Mouse (Mus musculus): ENCODE data around the gene B3galt4. TPM values are rescaled to one million over a fixed set of nuclear protein-coding genes. Genes with fewer than 3 reads are reported as not detected.
"Not testable (repeated sequence)": the region's sequence is repeated elsewhere in the genome, so short reads cannot be mapped to it uniquely, and the experiment has no call there.

The B3galt4 gene
- 5.1 and 5.6 TPM in 2 replicates for polyA plus RNA-seq (2015; fragmentation: Nextera tagmentation; extraction: Ambion mirVana)

- Histone ChIP-seq H3K4me2 (peak within 1 kb of the TSS; percentile 81), H3K9ac (peak within 1 kb of the TSS; percentile 51), H3K4me3 (replicated peaks) (peak within 1 kb of the TSS; percentile 49), H3K36me3 (peaks cover 66% of the 10 kb centered on the region), H3K27me3 (no peaks in the 10 kb centered on the region), H3K4me1 (peaks cover 53% of the 10 kb centered on the region), H3K27ac (peak within 1 kb of the TSS; percentile 94), H3K9me3 (replicated peaks) (no peaks in the 10 kb centered on the region)
- WGBS, result under 1% methylated on average over 45 of the region's 45 CpGs
- ATAC-seq (replicated peaks; ENCODE audit: low FRiP score), result peak; percentile 82
Measured at GRCm38 (mm10) chr17:33951021-33951946, at the start of gene B3galt4. TSS of gene B3galt4 (minus strand) at chr17:33951488.

GRCm38 (mm10) chr17:34000796-34001195, 49.5 kb upstream of the B3galt4 start:
- H3K27me3 ChIP-seq, result peaks cover 65% of the 10 kb centered on the region
- WGBS, result 67% methylated on average over 2 of the region's 2 CpGs
- not testable (repeated sequence) for H3K36me3 ChIP-seq; H3K9me3 ChIP-seq (replicated peaks); H3K4me3 ChIP-seq (replicated peaks); ATAC-seq (replicated peaks; ENCODE audit: low FRiP score); H3K27ac ChIP-seq
- peaks cover 15% of the 10 kb centered on the region for H3K4me1 ChIP-seq
- H3K4me2 ChIP-seq, result peak overlapping the region; percentile 97
- H3K9ac ChIP-seq, result 0 out of 2 replicates have a peak overlapping the region, but pooled peaks have one; percentile 37

- Histone ChIP-seq H3K36me3 (no peaks in the 10 kb centered on the region), H3K27me3 (peaks cover 59% of the 10 kb centered on the region), H3K4me2 (peak within 1 kb of the TSS; percentile 97), H3K27ac (no peak within 1 kb of the TSS), H3K9ac (peak within 1 kb of the TSS; percentile 37), H3K4me1 (peaks cover 15% of the 10 kb centered on the region), H3K4me3 (replicated peaks) (peak within 1 kb of the TSS; percentile 59), H3K9me3 (replicated peaks) (no peaks in the 10 kb centered on the region)
- WGBS, result under 1% methylated on average over 26 of the region's 30 CpGs
- peak; percentile 92 for ATAC-seq (replicated peaks; ENCODE audit: low FRiP score)
Measured at GRCm38 (mm10) chr17:34000150-34000537, 48.9 kb upstream of the B3galt4 start, which contains the start of gene H2-K1. TSS of gene H2-K1 (minus strand) at chr17:34000347.

GRCm38 (mm10) chr17:33999341-34000149, 48.3 kb upstream of the B3galt4 start:
- no peaks in the 10 kb centered on the region for H3K36me3 ChIP-seq
- peaks cover 15% of the 10 kb centered on the region for H3K4me1 ChIP-seq
- H3K9ac ChIP-seq, result peak overlapping the region; percentile 37
- 1% methylated on average over 87 of the region's 87 CpGs for WGBS
- H3K27me3 ChIP-seq, result peaks cover 58% of the 10 kb centered on the region
- H3K4me3 ChIP-seq (replicated peaks), result peak overlapping the region; percentile 59
- no peak overlapping the region for H3K27ac ChIP-seq
- ATAC-seq (replicated peaks; ENCODE audit: low FRiP score), result peak; percentile 65
- no peaks in the 10 kb centered on the region for H3K9me3 ChIP-seq (replicated peaks)
- peak overlapping the region; percentile 97 for H3K4me2 ChIP-seq

- H3K9ac ChIP-seq; H3K27ac ChIP-seq; H3K4me3 ChIP-seq (replicated peaks); H3K4me2 ChIP-seq; H3K36me3 ChIP-seq; ATAC-seq (replicated peaks; ENCODE audit: low FRiP score); H3K9me3 ChIP-seq (replicated peaks): not testable (repeated sequence)
- 54% methylated on average over 5 of the region's 5 CpGs for WGBS
- Histone ChIP-seq H3K27me3 (peaks cover 54% of the 10 kb centered on the region), H3K4me1 (peaks cover 15% of the 10 kb centered on the region)
Measured at GRCm38 (mm10) chr17:33998697-33999096, 47.4 kb upstream of the B3galt4 start.

- H3K9ac ChIP-seq; ATAC-seq (replicated peaks; ENCODE audit: low FRiP score); H3K4me3 ChIP-seq (replicated peaks); H3K27ac ChIP-seq; H3K4me2 ChIP-seq; H3K9me3 ChIP-seq (replicated peaks); H3K36me3 ChIP-seq: not testable (repeated sequence)
- Histone ChIP-seq H3K27me3 (peaks cover 49% of the 10 kb centered on the region), H3K4me1 (peaks cover 15% of the 10 kb centered on the region)
- WGBS, result 88% methylated on average over 2 of the region's 2 CpGs
Measured at GRCm38 (mm10) chr17:33997025-33997424, 45.7 kb upstream of the B3galt4 start.

- Histone ChIP-seq H3K4me1 (peaks cover 15% of the 10 kb centered on the region), H3K9me3 (replicated peaks) (no peaks in the 10 kb centered on the region), H3K9ac (no peak overlapping the region), H3K27ac (no peak overlapping the region), H3K36me3 (no peaks in the 10 kb centered on the region), H3K4me3 (replicated peaks) (no peak overlapping the region), H3K4me2 (no peak overlapping the region), H3K27me3 (peaks cover 36% of the 10 kb centered on the region)
- ATAC-seq (replicated peaks; ENCODE audit: low FRiP score), result no peak
- 32% methylated on average over 3 of the region's 3 CpGs for WGBS
Measured at GRCm38 (mm10) chr17:33995651-33996050, 44.4 kb upstream of the B3galt4 start.

GRCm38 (mm10) chr17:33994959-33995358, 43.7 kb upstream of the B3galt4 start:
- Histone ChIP-seq H3K4me2 (no peak overlapping the region), H3K27me3 (peaks cover 29% of the 10 kb centered on the region), H3K27ac (no peak overlapping the region), H3K4me3 (replicated peaks) (no peak overlapping the region), H3K4me1 (peaks cover 9% of the 10 kb centered on the region), H3K9ac (no peak overlapping the region), H3K9me3 (replicated peaks) (no peaks in the 10 kb centered on the region), H3K36me3 (no peaks in the 10 kb centered on the region)
- no peak for ATAC-seq (replicated peaks; ENCODE audit: low FRiP score)
- WGBS, result 87% methylated on average over 8 of the region's 8 CpGs

GRCm38 (mm10) chr17:33991788-33992664, 40.7 kb upstream of the B3galt4 start:
- Histone ChIP-seq H3K9me3 (replicated peaks) (no peaks in the 10 kb centered on the region), H3K4me3 (replicated peaks) (no peak overlapping the region), H3K4me2 (no peak overlapping the region), H3K36me3 (no peaks in the 10 kb centered on the region), H3K9ac (no peak overlapping the region), H3K4me1 (no peaks in the 10 kb centered on the region), H3K27ac (no peak overlapping the region), H3K27me3 (peaks cover 8% of the 10 kb centered on the region)
- no peak for ATAC-seq (replicated peaks; ENCODE audit: low FRiP score)
- 33% methylated on average over 10 of the region's 10 CpGs for WGBS

- not testable (repeated sequence) for ATAC-seq (replicated peaks; ENCODE audit: low FRiP score); H3K27ac ChIP-seq; H3K36me3 ChIP-seq; H3K4me3 ChIP-seq (replicated peaks); H3K9ac ChIP-seq; H3K9me3 ChIP-seq (replicated peaks)
- Histone ChIP-seq H3K4me2 (peak overlapping the region; percentile 81), H3K4me1 (peaks cover 30% of the 10 kb centered on the region), H3K27me3 (peaks cover 39% of the 10 kb centered on the region)
- 11% methylated on average over 8 of the region's 8 CpGs for WGBS
Measured at GRCm38 (mm10) chr17:33982136-33982535, 30.8 kb upstream of the B3galt4 start.

GRCm38 (mm10) chr17:33981192-33981909, 30.1 kb upstream of the B3galt4 start:
- Histone ChIP-seq H3K27ac (peak overlapping the region; percentile 91), H3K4me3 (replicated peaks) (peak overlapping the region; percentile 60), H3K9ac (peak overlapping the region; percentile 57; the same call in 1 of the 2 replicates), H3K4me2 (peak overlapping the region; percentile 81), H3K27me3 (peaks cover 45% of the 10 kb centered on the region), H3K4me1 (peaks cover 30% of the 10 kb centered on the region)
- under 1% methylated on average over 27 of the region's 27 CpGs for WGBS
- H3K9me3 ChIP-seq (replicated peaks); H3K36me3 ChIP-seq: not testable (repeated sequence)
- ATAC-seq (replicated peaks; ENCODE audit: low FRiP score), result peak; percentile 87
